Mouse (Mus musculus) lung, embryonic 14.5 days (tissue): ENCODE data around the gene Ube2n. TPM values are rescaled to one million over a fixed set of nuclear protein-coding genes. Genes with fewer than 3 reads are reported as not detected.

Experiments
- ATAC-seq: fragments of 200-750 bp; cut with Nextera tagmentation; 2 replicates; pipeline ENCODE4 v1.8.0; 2017; ENCODE audit warnings: mild to moderate bottlenecking, moderate TSS enrichment, moderate library complexity; ENCODE audit not compliant: insufficient read depth
- DNase-seq: peaks from one replicate; pipeline ENCODE4 v3.0.0-alpha.2; 2015
- H3K27ac ChIP-seq: fragments of 300-500 bp; sonication (generic); 2 replicates; pipeline ENCODE4 v1.5.1; 2014; ENCODE audit warnings: low read depth, mild to moderate bottlenecking, moderate library complexity
- H3K27me3 ChIP-seq: fragments of 300-500 bp; sonication (generic); 2 replicates; pipeline ENCODE4 v1.6.1; 2014; ENCODE audit warnings: low read length, control low read depth; ENCODE audit not compliant: insufficient read depth
- H3K36me3 ChIP-seq: fragments of 300-500 bp; sonication (generic); 2 replicates; pipeline ENCODE4 v1.6.1; 2014; ENCODE audit warnings: control low read depth; ENCODE audit not compliant: insufficient read depth
- H3K4me1 ChIP-seq: fragments of 300-500 bp; sonication (generic); 2 replicates; pipeline ENCODE4 v1.6.1; 2014; ENCODE audit warnings: antibody characterized with exemption, control low read depth; ENCODE audit not compliant: insufficient read depth
- H3K4me2 ChIP-seq: fragments of 300-500 bp; sonication (generic); 2 replicates; pipeline ENCODE4 v1.6.1; 2014; ENCODE audit warnings: mild to moderate bottlenecking
- H3K4me3 ChIP-seq: fragments of 300-500 bp; sonication (generic); 2 replicates; pipeline ENCODE4 v1.5.1; 2014; ENCODE audit warnings: low read depth, low read length
- H3K9ac ChIP-seq: fragments of 300-500 bp; sonication (generic); 2 replicates; pipeline ENCODE4 v1.6.1; 2014
- H3K9me3 ChIP-seq: fragments of 300-500 bp; sonication (generic); 2 replicates; pipeline ENCODE4 v1.6.1; 2016; ENCODE audit warnings: low read depth, low read length, control low read depth
- CTCF ChIP-seq: IDR thresholded peaks from 2 replicates; pipeline ENCODE4 v1.5.1; 2016; ENCODE audit warnings: antibody characterized with exemption, low read depth
- WGBS: fragments of 180-500 bp; shearing (Covaris S2); extraction: QIAGEN DNeasy Blood & Tissue Kit; methylation state at CpG from one replicate; pipeline ENCODE4 v1.1.7; 2014; 5-methylcytosine and 5-hydroxymethylcytosine counted together
- polyA plus RNA-seq: library from polyadenylated mRNA; unstranded; fragments of >200 nt; fragmentation: Nextera tagmentation; extraction: Ambion mirVana; gene quantifications from 2 replicates; pipeline ENCODE4 v1.2.1, GENCODE M21; 2014

Gene Ube2n
- polyA plus RNA-seq, 1 experiment from 2014 or later = 425 TPM

DNA sequence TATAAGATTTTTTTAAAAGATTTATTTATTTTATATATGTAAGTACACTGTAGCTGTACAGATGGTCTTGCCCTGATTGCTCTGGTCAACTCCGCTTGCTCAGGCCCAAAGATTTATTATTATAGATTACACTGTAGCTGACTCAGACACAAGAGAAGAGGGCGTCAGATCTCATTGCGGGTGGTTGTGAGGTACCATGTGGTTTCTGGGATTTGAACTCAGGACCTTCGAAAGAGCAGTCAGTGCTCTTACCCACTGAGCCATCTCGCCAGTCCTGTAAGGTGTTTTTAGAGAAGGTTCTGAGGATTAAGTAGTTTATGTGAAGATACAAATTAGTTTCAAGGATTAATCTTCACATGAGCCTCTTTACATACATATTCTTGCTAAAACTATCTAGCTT is 10.9 kb downstream of the Ube2n start:
- WGBS = 87% methylated on average over 5 of the region's 5 CpGs
- ATAC-seq (no peak), DNase-seq (no peak)
- no peak for TF ChIP-seq CTCF
- Histone ChIP-seq H3K4me3 (no peak overlapping the region), H3K36me3 (0 out of 2 replicates have a peak, but pooled peaks cover 6% of the 10 kb centered on the region), H3K9me3 (no peaks in the 10 kb centered on the region), H3K27ac (peak overlapping the region; percentile 70; the same call in 1 of the 2 replicates), H3K4me2 (no peak overlapping the region), H3K27me3 (no peaks in the 10 kb centered on the region), H3K9ac (no peak overlapping the region), H3K4me1 (peaks cover 6% of the 10 kb centered on the region; the same call in 1 of the 2 replicates)

DNA sequence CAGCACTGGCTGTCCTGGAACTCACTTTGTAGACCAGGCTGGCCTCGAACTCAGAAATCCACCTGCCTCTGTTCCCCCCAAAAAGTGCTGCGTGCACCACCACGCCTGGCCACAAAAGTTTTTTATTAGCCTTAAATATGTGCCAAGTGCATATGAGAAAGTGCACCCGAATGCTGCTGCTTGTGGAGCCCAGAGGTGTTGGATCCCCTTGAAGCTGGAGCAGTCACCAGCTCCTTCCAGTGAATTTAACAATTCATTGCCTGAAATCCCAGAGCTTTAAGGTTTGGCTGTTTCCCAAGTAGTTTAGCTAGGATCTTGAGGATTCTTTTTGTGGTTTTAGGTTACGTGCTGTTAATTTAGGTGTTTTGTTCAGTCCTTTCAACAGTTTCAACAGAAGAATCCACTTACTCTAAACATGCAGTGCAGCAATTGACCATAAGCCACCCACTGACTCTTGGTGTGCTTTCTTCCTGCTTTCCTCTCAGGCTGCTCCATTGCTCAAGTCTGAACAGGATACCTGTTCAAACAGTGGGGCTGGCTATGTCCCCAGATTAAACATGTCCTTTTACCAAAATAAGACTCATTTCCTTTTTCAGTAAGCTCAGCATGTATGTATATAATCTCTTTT is 11.7 kb downstream of the Ube2n start:
- Histone ChIP-seq H3K9me3 (no peaks in the 10 kb centered on the region), H3K27ac (peak overlapping the region; percentile 70), H3K4me3 (no peak overlapping the region), H3K4me2 (no peak overlapping the region), H3K4me1 (peaks cover 6% of the 10 kb centered on the region; the same call in 1 of the 2 replicates), H3K27me3 (no peaks in the 10 kb centered on the region), H3K9ac (no peak overlapping the region), H3K36me3 (0 out of 2 replicates have a peak, but pooled peaks cover 5% of the 10 kb centered on the region)
- no peak for TF ChIP-seq CTCF
- ATAC-seq (peak; percentile 69), DNase-seq (peak; percentile 49)
- WGBS = 64% methylated on average over 5 of the region's 5 CpGs

DNA sequence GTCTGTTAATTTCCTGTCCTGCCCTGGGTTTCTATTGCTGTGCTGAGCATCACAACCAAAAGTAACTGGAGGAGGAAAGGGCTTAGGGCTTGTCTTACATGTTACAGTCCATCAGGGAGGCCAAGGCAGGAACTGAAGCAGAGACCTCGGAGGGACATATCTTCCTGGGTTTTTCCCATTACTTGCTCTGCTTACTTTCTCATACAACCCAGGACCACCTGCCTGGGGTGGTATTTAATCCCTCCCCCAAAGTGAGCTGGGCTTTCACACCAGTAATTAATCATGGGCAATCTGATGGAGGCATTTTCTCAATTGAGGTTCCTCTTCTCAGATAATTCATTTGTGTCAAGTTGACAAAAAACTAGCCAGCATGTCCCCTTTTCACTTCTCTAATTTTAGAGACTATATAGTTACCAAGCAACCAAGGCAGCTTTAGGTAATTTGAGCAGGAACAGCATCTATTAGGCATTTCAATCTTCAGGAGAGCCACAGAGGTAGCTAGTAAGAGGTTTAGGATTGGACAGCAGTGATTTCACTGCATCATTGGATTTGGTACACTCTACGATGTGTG is 15.7 kb downstream of the Ube2n start:
- H3K4me1 ChIP-seq = peaks cover 6% of the 10 kb centered on the region; the same call in 1 of the 2 replicates
- no peak overlapping the region for H3K4me2 ChIP-seq
- no peaks in the 10 kb centered on the region for H3K9me3 ChIP-seq
- ATAC-seq (no peak), DNase-seq (no peak)
- no peak overlapping the region for H3K9ac ChIP-seq
- H3K27me3 ChIP-seq = no peaks in the 10 kb centered on the region
- 75% methylated on average over 2 of the region's 2 CpGs for WGBS
- H3K36me3 ChIP-seq = no peaks in the 10 kb centered on the region
- no peak for TF ChIP-seq CTCF
- no peak overlapping the region for H3K4me3 ChIP-seq
- no peak overlapping the region for H3K27ac ChIP-seq

DNA sequence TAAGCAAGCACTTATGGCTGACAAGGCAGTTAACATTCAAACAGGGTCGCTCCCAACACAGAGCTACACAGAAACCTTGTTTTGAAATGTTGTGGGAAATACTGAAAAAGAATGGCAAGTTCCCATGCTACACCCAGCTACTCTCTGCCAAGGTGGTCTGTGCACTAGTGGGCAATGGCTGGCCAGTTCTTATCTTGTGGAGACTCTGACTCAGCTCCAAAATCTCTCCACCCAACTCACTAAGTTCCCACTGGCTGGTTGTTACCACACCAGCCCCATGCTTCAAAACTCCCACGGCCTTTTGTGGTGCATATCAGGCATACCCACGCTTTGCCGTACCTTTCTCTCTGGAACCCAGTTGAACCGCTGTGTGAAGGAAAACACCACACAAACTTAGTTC is 18.0 kb downstream of the Ube2n start:
- H3K9me3 ChIP-seq = no peaks in the 10 kb centered on the region
- no peak overlapping the region for H3K9ac ChIP-seq
- H3K4me1 ChIP-seq = no peaks in the 10 kb centered on the region
- ATAC-seq (no peak), DNase-seq (no peak)
- no peak overlapping the region for H3K4me3 ChIP-seq
- no peaks in the 10 kb centered on the region for H3K36me3 ChIP-seq
- no peak for TF ChIP-seq CTCF
- WGBS = 86% methylated on average over 5 of the region's 5 CpGs
- no peaks in the 10 kb centered on the region for H3K27me3 ChIP-seq
- no peak overlapping the region for H3K27ac ChIP-seq
- H3K4me2 ChIP-seq = no peak overlapping the region

DNA sequence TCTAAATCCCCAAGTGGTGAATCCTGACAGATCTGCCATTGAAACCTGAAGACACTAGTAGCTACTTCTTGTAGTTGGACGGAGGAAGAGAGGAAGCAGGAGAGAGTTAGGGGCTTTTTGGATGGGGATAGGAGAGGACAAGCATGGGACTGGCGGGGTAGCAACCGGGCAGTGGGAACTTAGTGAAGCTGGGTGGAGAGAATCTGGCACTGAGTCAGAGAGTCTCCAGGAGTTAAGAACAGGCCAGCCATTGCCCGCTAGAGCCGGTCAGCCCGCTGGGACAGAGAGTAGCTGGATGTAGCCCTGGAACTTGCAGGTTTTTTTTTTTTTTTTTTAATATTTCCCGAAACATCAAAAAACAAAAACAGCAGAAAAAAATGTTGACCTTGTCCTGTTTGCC is 18.4 kb downstream of the Ube2n start:
- WGBS = 89% methylated on average over 7 of the region's 7 CpGs
- Histone ChIP-seq H3K4me2 (no peak overlapping the region), H3K9ac (no peak overlapping the region), H3K36me3 (no peaks in the 10 kb centered on the region), H3K4me3 (no peak overlapping the region), H3K9me3 (no peaks in the 10 kb centered on the region), H3K4me1 (no peaks in the 10 kb centered on the region), H3K27ac (no peak overlapping the region), H3K27me3 (no peaks in the 10 kb centered on the region)
- no peak for TF ChIP-seq CTCF
- DNase-seq (no peak), ATAC-seq (no peak)

DNA sequence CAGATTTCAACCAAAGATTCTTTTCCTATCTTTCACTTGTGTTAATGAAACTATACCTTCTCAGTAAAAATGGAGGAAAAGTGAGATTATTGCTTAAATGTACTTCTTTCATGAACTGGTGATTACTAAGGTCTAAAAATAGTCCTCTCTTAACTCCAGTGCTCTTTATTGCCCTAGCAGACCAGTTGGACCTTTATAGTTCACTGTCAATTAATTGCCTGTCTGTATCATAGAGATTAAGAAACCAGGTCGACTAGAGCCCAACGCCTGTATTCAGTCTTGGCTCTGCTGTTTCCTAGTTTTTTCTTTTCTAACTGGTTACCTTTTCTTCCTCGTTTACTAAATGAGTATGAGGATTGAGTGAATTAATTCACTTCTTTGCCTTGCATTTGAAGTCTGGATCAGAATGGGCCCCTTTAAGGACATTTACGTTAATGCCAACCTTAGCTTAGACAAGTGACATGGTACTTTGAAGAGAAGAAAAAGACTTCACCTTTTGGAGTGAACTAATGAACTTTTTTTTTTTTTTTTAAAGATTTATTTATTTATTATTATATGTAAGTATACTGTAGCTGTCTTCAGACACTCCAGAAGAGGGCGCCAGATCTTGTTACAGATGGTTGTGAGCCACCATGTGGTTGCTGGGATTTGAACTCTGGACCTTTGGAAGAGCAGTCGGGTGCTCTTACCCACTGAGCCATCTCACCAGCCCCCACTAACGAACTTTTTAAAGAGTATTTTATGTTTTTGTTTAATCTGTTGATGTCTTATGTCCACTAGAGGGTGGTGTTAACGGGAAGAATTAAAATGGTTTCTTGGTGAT is 20.7 kb downstream of the Ube2n start:
- H3K4me1 ChIP-seq = no peaks in the 10 kb centered on the region
- H3K4me3 ChIP-seq = no peak overlapping the region
- H3K36me3 ChIP-seq = no peaks in the 10 kb centered on the region
- no peaks in the 10 kb centered on the region for H3K27me3 ChIP-seq
- H3K9ac ChIP-seq = no peak overlapping the region
- ATAC-seq (no peak), DNase-seq (no peak)
- no peak for TF ChIP-seq CTCF
- H3K9me3 ChIP-seq = no peaks in the 10 kb centered on the region
- WGBS = 84% methylated on average over 7 of the region's 8 CpGs
- no peak overlapping the region for H3K4me2 ChIP-seq
- no peak overlapping the region for H3K27ac ChIP-seq

DNA sequence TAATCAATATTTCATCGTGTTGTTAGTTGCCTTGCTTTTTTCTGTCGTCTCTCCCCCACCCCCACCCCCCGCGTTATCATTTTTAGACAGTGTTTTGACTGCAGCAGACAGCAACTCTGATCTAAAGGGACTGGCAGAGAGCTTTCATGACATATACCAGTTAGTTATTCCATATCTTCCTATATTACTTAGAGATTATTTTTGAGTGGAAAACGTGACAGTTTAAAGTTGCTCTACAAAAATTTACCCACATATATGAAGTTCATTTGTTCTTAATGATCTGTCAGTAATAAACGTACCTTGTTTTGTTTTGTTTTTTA is 21.2 kb downstream of the Ube2n start:
- Histone ChIP-seq H3K27ac (no peak overlapping the region), H3K9ac (no peak overlapping the region), H3K4me2 (no peak overlapping the region), H3K36me3 (no peaks in the 10 kb centered on the region), H3K9me3 (no peaks in the 10 kb centered on the region), H3K4me3 (no peak overlapping the region), H3K27me3 (no peaks in the 10 kb centered on the region), H3K4me1 (no peaks in the 10 kb centered on the region)
- 72% methylated on average over 6 of the region's 6 CpGs for WGBS
- no peak for ATAC-seq
- no peak for DNase-seq
- no peak for TF ChIP-seq CTCF
